Mouse (Mus musculus): ENCODE data around the gene Zfp746.

Gene Zfp746

GRCm38 (mm10) chr6:48047114-48047449 lies 39.3 kb downstream of the Zfp746 start:
- peak; percentile 31 for DNase-seq (ENCODE audit: low spot score)

DNA sequence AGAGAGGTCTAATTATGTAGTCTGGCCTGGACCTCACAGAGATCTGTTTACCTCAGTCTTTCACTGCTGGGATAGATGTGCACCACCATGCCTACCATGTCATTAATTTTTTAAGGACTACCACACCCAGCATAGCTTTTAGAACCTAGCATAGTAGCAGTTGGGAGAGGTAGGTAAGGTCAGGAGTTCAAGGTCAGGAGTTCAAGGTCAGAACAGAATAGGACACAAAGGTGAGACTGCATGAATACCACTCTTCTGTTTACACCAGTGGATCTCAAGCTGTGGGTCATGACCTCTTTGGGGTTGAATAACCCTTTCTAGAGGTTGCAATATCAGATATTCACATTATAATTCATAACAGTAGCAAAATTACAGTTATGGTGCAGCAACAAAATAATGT lies 53.7 kb downstream of the Zfp746 start:
- no peak for DNase-seq (ENCODE audit: low spot score)

DNA sequence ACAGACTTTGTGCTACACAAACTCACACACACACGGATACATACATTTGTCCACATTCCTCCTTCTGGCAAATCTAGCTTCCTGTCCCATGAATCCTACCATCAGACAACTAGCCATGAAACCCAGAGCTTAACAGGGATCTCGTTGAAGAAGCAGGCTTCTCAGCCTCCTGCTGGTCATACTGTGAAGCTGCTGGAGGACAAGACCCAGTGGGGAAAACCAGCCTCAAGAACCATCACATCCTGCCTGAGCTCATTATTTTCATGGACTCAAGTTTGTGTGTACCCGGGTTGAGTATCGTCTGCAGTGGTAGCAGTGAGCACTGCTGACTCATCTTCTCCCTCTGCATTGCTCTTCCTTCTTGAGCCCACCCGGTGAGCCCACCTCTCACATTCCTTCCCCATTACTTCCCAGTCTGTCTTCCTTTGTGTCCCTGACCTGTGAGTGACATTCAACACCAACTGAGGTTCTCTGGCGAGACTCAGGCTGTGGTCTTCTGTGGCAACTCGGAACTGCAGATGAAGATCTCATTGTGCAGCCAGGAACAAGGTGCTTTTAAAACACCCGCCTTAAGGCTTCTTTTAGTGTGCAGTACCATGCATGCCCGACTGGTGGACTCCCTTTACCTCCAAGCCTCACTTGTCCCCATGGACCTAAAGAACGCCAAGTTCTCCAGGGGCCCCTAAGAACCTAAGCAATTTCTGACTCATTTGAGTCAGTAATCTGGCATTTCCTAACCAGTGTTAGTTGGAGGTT lies 60.3 kb downstream of the Zfp746 start:
- no peak for DNase-seq (ENCODE audit: low spot score)

DNA sequence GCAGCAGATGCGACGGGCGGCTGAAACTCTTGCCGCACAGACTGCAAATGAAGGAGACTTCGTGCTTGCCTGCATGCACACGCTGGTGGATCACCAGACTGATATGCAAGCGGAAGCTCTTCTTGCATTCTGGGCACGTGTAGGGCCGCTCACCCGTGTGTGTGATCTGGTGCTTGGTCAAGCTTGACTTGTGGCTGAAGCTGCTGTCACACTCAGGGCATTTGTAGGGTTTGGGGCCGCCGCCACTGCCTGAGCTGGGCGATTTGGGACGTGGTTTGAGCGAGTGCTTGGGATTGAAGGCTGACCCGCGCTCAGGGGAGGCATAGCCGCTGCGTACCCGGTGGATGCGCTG lies 61.4 kb downstream of the Zfp746 start:
- no peak for DNase-seq (ENCODE audit: low spot score)

- no peak for DNase-seq (ENCODE audit: low spot score)
These were observed 61.9 kb downstream of the Zfp746 start for GRCm38 (mm10) chr6:48024330-48024993.

DNA sequence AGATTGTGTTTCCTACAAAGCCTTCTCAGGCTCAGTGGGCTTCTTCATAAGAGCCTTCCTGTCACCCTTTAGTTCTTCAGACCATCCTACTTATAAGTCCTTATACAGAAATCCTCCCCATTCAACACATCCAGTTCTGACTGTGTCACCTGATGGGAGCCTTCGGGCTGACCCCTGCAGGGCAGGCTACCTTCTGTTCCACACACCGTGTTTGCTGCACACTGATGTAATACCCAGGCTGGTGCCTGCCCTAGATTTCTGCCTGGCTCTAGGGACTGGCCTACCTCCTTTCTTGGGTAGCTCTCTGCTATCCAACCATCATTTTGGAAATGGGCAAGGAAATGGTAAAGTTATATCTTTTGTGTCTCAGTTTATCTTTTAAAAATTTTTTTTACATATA lies 63.7 kb downstream of the Zfp746 start:
- DNase-seq (ENCODE audit: low spot score) = no peak

DNA sequence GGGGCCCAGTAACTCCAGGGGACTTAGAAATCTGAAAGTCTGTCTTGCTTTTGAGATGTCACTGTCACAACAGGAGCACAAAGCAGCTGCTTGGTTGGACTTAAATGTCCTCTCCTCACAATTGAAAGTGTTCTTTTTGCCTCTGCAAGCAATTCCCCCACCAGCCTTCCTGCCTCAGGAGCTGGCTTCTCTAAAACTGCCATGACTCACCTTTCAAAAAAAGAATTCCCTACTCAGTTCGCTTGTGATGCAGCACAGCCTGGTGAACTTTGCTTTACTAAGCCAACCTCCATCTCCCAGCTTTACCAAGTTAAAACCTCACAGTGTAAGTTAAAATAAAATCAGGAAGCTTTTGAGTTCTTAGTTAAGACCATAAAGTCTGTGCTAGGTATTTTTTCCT lies 64.7 kb downstream of the Zfp746 start:
- no peak for DNase-seq (ENCODE audit: low spot score)

DNA sequence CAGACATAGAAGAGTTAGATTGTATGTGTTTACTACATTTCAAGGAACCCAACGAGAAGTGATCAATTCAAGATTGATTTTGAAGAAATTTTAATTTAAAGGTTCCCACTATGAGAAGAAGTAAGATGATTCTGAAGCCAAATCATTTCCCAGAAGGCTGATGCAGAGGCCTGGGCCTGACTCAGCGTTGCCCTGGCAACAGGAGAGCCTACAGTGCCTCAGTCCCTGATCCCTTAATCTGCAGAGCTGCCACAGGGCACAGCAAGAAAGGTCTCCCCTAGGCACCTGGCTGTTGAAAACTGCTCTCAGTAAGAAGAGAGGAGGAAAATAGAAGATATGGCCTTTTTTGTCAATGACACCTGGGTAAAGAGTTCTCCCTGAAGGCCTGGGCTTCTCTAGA lies 66.4 kb downstream of the Zfp746 start:
- no peak for DNase-seq (ENCODE audit: low spot score)

- no peak for DNase-seq (ENCODE audit: low spot score)
These were observed 69.6 kb downstream of the Zfp746 start for GRCm38 (mm10) chr6:48016841-48017240.

GRCm38 (mm10) chr6:48016090-48016521 lies 70.3 kb downstream of the Zfp746 start:
- no peak for DNase-seq (ENCODE audit: low spot score)
